Mouse (Mus musculus) adrenal gland, postnatal 14 days (tissue): ENCODE measurements at regions not wholly inside any gene's neighbourhood (a gene's known extent, or its start where the extent isn't known, plus 50 kb on each side); places are given as distances from the start of the nearest gene placed in this dataset.

Experiments
- DNase-seq: peaks from one replicate; pipeline ENCODE4 v3.0.0; 2021; ENCODE audit warnings: mixed read lengths

GRCm38 (mm10) chr8:46898697-46899445, 87.8 kb upstream of the Enpp6 start:
- DNase-seq: no peak

- no peak for DNase-seq
Measured at GRCm38 (mm10) chr8:46900826-46901225, 85.9 kb upstream of the Enpp6 start.

GRCm38 (mm10) chr8:46904731-46905130, 82.0 kb upstream of the Enpp6 start:
- DNase-seq: no peak

- no peak for DNase-seq
Measured at GRCm38 (mm10) chr8:46907390-46907789, 79.3 kb upstream of the Enpp6 start.

- no peak for DNase-seq
Measured at GRCm38 (mm10) chr8:46908186-46908585, 78.5 kb upstream of the Enpp6 start.

- no peak for DNase-seq
Measured at GRCm38 (mm10) chr8:46913956-46914355, 72.7 kb upstream of the Enpp6 start.

- no peak for DNase-seq
Measured at GRCm38 (mm10) chr8:46920071-46920470, 66.6 kb upstream of the Enpp6 start.

- no peak for DNase-seq
Measured at GRCm38 (mm10) chr8:46921075-46921474, 65.6 kb upstream of the Enpp6 start.

- DNase-seq: no peak
Measured at GRCm38 (mm10) chr8:46921585-46921984, 65.1 kb upstream of the Enpp6 start.

GRCm38 (mm10) chr8:46924787-46925548, 61.7 kb upstream of the Enpp6 start:
- no peak for DNase-seq

- DNase-seq: no peak
Measured at GRCm38 (mm10) chr8:46928718-46929117, 58.0 kb upstream of the Enpp6 start.

GRCm38 (mm10) chr8:46929678-46930077, 57.0 kb upstream of the Enpp6 start:
- DNase-seq: no peak

- DNase-seq: no peak
Measured at GRCm38 (mm10) chr8:46931267-46931666, 55.4 kb upstream of the Enpp6 start.

GRCm38 (mm10) chr8:46933256-46933655, 53.4 kb upstream of the Enpp6 start:
- no peak for DNase-seq

- DNase-seq: no peak
Measured at GRCm38 (mm10) chr8:46934254-46934653, 52.4 kb upstream of the Enpp6 start.

- peak; percentile 72 for DNase-seq
Measured at GRCm38 (mm10) chr8:46934898-46935297, 51.8 kb upstream of the Enpp6 start.

- no peak for DNase-seq
Measured at GRCm38 (mm10) chr8:46936039-46936438, 50.6 kb upstream of the Enpp6 start.
